Mouse (Mus musculus): ENCODE results near the gene Rcn3.

DNA sequence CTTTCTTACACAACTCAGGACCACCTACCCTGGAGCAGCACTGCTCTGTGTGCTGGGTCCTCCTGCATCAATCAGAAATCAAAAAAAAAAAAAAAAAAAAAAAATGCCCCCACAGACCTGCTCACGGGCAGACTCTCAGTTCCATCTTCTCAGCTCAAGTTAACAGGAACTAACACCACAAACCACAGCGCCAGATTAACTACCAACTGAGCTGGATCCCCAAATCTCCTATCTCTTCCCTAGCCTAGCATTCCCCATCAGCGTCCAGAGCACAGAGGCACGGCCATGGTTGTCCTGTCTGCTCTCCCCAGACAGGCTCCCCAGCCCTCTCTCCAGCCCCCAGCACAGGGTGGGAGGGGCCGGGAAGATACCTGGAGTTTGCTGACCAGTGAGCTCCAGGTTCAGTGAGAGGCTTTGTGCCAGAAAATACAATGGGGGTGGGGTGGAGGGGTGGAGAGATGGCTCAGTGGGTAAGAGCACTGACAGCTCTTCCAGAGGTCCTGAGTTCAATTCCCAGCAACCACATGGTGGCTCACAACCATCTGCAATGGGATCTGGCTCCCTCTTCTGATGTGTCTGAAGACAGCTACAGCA, 15.1 kb upstream of the Rcn3 start:
- TF ChIP-seq EP300 (IDR thresholded peaks at IDR 0.05; ENCODE audit: low read depth), result no peak
- TF ChIP-seq CTCF (IDR thresholded peaks at IDR 0.05; ENCODE audit: low read depth), result no peak

Data from liver, postnatal 0 days (tissue).